Mouse (Mus musculus) kidney, postnatal 14 days (tissue): ENCODE data around the gene Rundc3a.

Source experiments
- DNase-seq: peaks from one replicate; pipeline ENCODE4 v3.0.0; 2022; ENCODE audit warnings: mixed read lengths

The Rundc3a gene

DNA sequence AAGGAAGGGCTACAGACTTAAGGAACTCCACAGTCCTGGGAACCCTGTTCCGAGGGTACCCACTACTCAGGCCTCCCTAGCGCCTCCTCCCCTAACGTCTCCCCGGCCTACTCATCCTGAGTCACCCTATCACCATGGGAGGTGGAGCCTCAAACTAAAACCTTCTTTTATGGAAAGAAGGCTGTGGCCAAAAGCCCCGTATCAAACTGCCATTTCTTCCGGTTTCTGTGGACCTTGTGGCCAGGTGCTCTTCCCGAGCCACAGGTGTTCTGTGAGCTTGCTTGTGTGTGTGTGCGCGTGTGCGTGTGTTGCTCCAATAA lies 43.2 kb downstream of the Rundc3a start:
- no peak for DNase-seq

DNA sequence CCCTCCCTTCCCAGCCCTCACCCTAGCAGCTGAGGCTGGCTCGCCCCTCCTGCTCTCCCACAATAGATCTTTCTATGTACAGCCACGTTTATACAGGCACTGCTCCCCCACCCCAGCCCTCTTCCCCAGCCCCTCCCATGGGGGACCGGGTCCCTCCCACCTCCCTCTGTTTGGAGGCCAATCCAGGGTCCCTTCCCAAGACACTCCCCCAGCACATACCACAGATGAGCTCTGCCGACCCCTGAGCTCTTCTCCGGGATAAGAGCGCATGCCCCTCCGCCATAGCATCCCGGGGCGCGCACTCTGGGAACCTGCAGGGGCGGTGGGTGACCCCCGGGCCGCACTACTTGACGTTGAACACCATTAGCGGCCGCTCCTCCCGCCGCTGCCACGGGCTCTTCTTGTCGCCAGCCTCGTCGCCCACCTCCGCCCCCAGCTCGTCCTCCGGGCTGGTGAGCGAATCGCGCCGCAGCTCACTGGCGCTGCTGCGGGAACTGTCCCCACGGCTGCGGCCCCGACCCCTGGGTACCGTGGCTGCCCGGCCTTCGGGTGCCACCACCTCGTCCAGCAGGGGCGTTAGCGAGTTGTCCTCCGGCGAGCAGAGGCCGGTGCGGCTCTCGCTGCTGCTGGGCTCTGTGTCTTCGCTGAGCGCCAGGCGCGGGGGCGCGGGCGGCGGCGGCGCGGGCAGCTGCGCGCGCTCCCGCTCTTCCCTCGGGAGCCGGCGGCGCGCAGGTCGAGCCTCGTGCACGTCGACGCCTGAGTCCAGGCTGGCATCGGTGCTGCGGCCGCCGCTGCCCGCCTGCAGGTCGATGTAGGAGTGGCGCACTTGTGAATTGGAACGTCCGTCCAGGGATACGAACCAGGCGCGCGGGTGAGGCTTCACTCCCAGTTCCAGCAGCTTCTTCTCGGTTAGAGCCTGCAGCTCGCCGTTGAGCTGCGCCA lies 44.2 kb downstream of the Rundc3a start:
- DNase-seq, result peak; percentile 80

DNA sequence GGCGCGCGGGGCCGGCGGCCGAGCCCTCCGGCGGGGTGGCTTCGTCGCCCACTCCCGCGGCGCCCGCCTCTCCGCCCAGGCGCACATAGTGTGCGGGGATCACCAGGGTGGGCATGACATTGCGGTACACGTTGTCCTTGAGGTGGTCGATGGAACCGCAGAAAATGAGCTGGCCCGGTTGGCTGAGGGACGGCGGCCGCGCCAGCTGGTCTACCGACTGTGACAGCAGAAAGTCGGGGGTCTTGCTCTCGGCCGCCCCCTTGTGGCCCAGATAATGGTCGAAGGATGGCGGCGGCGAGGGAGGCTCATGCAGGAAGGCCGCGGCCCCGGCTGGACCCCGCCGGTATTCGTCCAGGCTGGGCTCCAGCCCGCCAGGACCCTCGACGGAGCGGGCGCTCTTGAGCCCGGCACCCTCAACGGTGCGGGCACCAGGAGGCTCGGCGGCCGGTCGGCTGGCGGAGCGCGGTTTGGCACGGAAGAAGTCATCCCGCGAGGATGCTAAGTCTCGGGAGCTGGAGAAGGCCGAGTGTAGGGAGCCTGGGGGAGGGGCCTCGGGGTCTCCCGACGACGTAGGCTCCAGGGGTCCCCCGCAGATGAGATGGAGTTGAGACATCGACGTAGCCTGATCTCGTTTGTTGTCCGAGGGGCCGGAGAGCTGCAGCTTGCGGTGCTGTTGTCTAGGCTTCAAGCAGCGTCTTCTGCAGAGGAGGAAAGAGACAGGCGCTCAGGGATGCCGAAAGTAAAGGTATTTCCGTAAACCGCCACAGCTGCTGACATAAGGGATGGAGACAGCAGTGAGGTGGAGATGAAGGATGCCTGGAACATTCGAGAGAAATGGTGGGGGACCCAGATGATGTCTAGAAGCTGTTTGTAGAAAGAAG lies 45.2 kb downstream of the Rundc3a start:
- peak; percentile 87 for DNase-seq

- no peak for DNase-seq
These were observed 46.2 kb downstream of the Rundc3a start for GRCm38 (mm10) chr11:102439093-102440082.

GRCm38 (mm10) chr11:102440255-102440654 lies 47.1 kb downstream of the Rundc3a start:
- no peak for DNase-seq

- no peak for DNase-seq
These were observed 48.2 kb downstream of the Rundc3a start for GRCm38 (mm10) chr11:102441434-102441833.

DNA sequence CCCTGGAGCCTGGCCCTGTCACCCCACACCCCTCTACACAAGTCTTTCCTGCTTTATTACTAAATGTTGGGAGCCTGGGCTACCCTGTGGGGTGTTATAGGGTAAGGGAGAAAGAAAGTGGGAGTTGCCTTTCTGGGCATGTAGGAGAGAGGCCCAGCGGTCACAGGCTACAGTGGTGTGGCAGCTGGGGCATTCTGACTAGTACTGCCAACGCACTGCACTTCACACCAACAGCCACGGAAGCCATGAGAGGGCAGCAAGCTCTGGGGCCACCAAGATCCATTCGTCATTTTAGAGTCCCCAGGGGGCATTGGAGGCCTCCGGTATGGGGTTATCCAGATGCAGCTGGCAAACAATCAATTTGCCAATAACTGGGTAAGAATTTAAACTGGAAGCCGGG lies 48.9 kb downstream of the Rundc3a start:
- DNase-seq, result no peak

- DNase-seq, result no peak
These were observed 50.5 kb downstream of the Rundc3a start for GRCm38 (mm10) chr11:102443740-102444139.

DNA sequence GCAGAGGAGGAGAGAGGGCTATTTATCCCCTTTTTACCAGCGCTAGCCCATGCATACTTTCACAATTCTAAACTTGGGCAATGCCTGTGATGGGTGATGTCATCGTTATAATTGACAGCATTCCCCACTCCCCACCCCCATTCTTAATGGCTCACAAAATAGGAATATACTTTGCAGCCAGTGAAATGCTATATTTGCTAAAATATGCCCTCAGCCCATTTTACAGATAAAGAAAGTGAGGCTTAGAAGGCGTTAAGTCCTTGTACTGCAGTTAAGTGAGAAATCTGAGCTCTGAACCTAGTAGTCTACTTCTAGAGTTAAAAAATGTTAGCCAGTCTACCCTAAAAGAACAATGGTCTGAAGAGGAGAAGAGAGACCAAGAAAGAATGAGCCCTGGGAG lies 51.1 kb downstream of the Rundc3a start:
- DNase-seq, result no peak

GRCm38 (mm10) chr11:102444781-102445180 lies 51.6 kb downstream of the Rundc3a start:
- no peak for DNase-seq

GRCm38 (mm10) chr11:102445264-102445890 lies 52.2 kb downstream of the Rundc3a start:
- DNase-seq, result peak; percentile 44

- DNase-seq, result peak; percentile 77
These were observed 52.7 kb downstream of the Rundc3a start for GRCm38 (mm10) chr11:102445891-102446361.

- peak; percentile 50 for DNase-seq
These were observed 53.6 kb downstream of the Rundc3a start for GRCm38 (mm10) chr11:102446581-102447461.

- DNase-seq, result peak; percentile 84
These were observed 54.3 kb downstream of the Rundc3a start, which contains the start of gene Fam171a2 for GRCm38 (mm10) chr11:102447497-102447896. TSS of gene Fam171a2 (minus strand) at chr11:102447682.

GRCm38 (mm10) chr11:102448327-102448726 lies 55.1 kb downstream of the Rundc3a start:
- DNase-seq, result no peak

- DNase-seq, result peak; percentile 64
These were observed 56.1 kb downstream of the Rundc3a start for GRCm38 (mm10) chr11:102449043-102450008.
